Mouse (Mus musculus) kidney, embryonic 16.5 days (tissue): ENCODE results near the gene Vps4b. TPM values are rescaled to one million over a fixed set of nuclear protein-coding genes. Genes with fewer than 3 reads are reported as not detected.
A peak's percentile ranks its signal among the peaks of the same experiment; 100 is the strongest.

ENCODE experiments used
- ATAC-seq: fragments of 200-750 bp; cut with Nextera tagmentation; 2 replicates; pipeline ENCODE4 v1.8.0; 2017; ENCODE audit warnings: moderate TSS enrichment; ENCODE audit not compliant: low FRiP score, low TSS enrichment
- H3K27ac ChIP-seq: fragments of 300-500 bp; sonication (generic); 2 replicates; pipeline ENCODE4 v1.5.1; 2014; ENCODE audit warnings: low read length
- H3K27me3 ChIP-seq: fragments of 300-500 bp; sonication (generic); 2 replicates; pipeline ENCODE4 v1.6.1; 2014; ENCODE audit warnings: low read length, control low read depth, mixed read lengths; ENCODE audit not compliant: insufficient read depth
- H3K36me3 ChIP-seq: fragments of 300-500 bp; sonication (generic); 2 replicates; pipeline ENCODE4 v1.6.1; 2014; ENCODE audit warnings: low read length, control low read depth, mixed read lengths; ENCODE audit not compliant: insufficient read depth
- H3K4me1 ChIP-seq: fragments of 300-500 bp; sonication (generic); 2 replicates; pipeline ENCODE4 v1.6.1; 2014; ENCODE audit warnings: low read length, control low read depth, mixed read lengths; ENCODE audit not compliant: insufficient read depth
- H3K4me2 ChIP-seq: fragments of 300-500 bp; sonication (generic); replicated peaks from 2 replicates; pipeline ENCODE4 v1.6.1; 2014; ENCODE audit warnings: low read depth, low read length
- H3K4me3 ChIP-seq: fragments of 300-500 bp; sonication (generic); 2 replicates; pipeline ENCODE4 v1.5.1; 2014; ENCODE audit warnings: mild to moderate bottlenecking, low read length
- H3K9ac ChIP-seq: fragments of 300-500 bp; sonication (generic); replicated peaks from 2 replicates; pipeline ENCODE4 v1.6.1; 2014; ENCODE audit warnings: low read length
- H3K9me3 ChIP-seq: fragments of 300-500 bp; sonication (generic); 2 replicates; pipeline ENCODE4 v1.6.1; 2016; ENCODE audit warnings: low read length, control low read depth
- WGBS: fragments of 180-500 bp; shearing (Covaris S2); extraction: QIAGEN DNeasy Blood & Tissue Kit; methylation state at CpG from one replicate; pipeline ENCODE4 v1.1.7; 2014; 5-methylcytosine and 5-hydroxymethylcytosine counted together
- polyA plus RNA-seq: library from polyadenylated mRNA; unstranded; fragments of >200 nt; fragmentation: Nextera tagmentation; extraction: Ambion mirVana; gene quantifications from 2 replicates; pipeline ENCODE4 v1.2.1, GENCODE M21; 2015

The Vps4b gene
- polyA plus RNA-seq, 1 experiment from 2014 or later: 74.1 TPM

DNA sequence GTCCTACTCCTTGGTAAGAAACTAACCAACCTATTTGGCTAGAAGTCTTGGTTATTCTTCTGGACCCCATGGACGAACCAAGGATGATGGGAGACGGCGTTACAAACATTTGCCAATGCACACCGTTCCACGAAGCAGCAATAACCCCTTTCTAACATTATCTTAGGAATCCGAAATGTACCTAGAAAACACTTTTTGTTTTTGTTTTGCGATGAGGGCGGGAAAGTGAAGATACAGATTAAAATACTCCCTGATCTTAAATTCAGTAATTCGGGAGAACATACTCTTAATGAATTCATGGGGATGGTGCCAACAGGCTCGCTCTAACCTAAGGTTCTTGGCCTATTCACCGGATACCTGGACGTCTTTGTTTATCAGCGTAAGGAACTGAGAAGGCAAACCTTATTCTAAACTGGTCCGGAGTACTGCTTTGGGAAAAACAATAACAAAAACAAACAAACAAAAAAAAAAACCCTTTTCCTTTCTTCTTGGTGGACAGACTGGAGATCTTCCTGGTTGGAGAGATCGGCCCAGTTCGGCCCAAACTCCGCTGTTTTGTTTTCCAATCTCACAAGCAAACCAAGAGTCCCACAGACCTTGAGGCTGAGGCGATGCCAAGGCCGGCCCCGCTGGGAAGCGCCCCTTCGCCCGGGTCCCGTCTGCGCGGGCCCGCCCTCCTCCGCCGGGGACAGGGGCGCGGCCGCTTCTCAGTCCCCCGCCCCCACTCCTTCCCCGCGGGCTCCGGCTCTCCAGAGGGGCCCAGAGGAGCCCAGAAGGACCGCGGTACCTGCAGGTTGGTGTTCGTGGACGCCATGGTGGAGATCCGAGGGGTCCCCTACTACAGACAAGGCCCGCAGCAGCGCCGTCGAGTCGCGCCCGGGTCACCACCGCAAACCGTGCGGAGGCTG, 640 bp downstream of the Vps4b start:
- H3K9ac ChIP-seq: peak overlapping the region; percentile 95
- H3K4me1 ChIP-seq: peaks cover 7% of the 10 kb centered on the region; the same call in 1 of the 2 replicates
- 2% methylated on average over 48 of the region's 51 CpGs for WGBS

DNA sequence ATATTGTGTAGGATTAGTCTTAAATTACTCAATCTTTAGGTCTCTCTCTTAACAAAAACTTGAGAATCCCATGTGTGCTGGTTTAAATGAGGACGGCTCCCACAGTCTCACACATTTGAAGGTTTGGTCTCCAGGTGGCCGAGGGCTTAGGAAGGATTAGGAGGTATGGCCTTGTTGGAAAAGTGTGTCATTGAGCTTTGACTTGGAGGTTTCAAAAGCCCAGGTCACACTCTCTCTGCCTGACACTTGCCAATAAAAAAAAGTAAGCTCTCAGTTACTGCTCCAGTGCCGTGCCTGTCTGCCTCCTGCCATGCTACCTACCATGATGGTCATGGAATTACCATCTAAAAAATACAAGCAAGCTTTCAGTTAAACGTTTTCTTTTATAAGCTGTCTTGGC, 21.6 kb downstream of the Vps4b start:
- 89% methylated on average over 4 of the region's 4 CpGs for WGBS
- no peak overlapping the region for H3K27ac ChIP-seq
- no peak for ATAC-seq
- H3K27me3 ChIP-seq: no peaks in the 10 kb centered on the region
- H3K4me2 ChIP-seq: no peak overlapping the region
- H3K4me3 ChIP-seq: no peak overlapping the region
- no peak overlapping the region for H3K9ac ChIP-seq
- H3K4me1 ChIP-seq: no peaks in the 10 kb centered on the region
- H3K36me3 ChIP-seq: peaks cover 41% of the 10 kb centered on the region
- H3K9me3 ChIP-seq: no peaks in the 10 kb centered on the region

More for the DNA sequence above, 640 bp downstream of the Vps4b start:
- peak overlapping the region; percentile 99 for H3K4me3 ChIP-seq
- H3K4me2 ChIP-seq: peak overlapping the region; percentile 72
- H3K27me3 ChIP-seq: no peaks in the 10 kb centered on the region
- no peaks in the 10 kb centered on the region for H3K9me3 ChIP-seq
- H3K27ac ChIP-seq: peak overlapping the region; percentile 97
- no peaks in the 10 kb centered on the region for H3K36me3 ChIP-seq
- ATAC-seq: peak; percentile 93

DNA sequence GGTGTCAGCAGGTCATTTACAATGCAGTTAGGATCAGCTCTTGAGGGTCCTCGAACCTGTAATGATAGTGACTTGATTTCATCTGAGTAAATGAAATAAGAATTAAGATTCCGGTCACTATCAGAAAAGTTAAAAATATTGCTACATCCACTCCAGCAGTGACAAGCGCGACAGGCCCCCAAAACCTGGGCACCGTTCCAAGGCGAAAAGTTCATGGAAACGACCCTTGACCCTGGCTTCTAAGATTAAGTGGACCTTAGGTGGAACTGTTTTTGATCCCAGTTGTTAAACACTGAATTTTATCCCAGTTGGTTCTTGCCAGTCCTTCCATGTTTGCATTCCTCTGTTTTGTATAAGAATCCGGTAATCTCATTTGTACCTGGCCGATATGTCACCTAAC, 22.4 kb downstream of the Vps4b start:
- no peak for ATAC-seq
- Histone ChIP-seq H3K9ac (no peak overlapping the region), H3K4me2 (no peak overlapping the region), H3K9me3 (no peaks in the 10 kb centered on the region), H3K4me3 (no peak overlapping the region), H3K27me3 (no peaks in the 10 kb centered on the region), H3K36me3 (peaks cover 42% of the 10 kb centered on the region), H3K4me1 (no peaks in the 10 kb centered on the region), H3K27ac (no peak overlapping the region)
- 79% methylated on average over 9 of the region's 9 CpGs for WGBS

DNA sequence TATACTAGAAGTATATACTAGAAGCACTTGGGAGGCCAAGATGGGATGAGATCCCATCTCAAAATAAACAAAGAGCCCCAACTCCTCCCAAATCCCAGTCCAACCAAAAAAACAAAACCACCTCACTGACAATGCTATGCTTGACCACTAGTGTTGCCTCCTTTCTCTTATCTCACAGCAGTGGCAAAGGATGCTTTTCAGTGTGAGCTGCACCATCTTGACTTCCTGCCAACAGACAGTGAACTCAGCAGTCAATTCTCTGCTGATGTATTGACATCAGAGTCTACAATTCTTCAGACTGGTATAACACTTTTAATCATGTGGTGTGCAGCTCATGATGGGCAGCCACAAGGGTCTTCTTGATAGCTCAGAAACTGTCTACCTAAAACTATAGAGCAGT, 27.8 kb downstream of the Vps4b start:
- Histone ChIP-seq H3K4me1 (0 out of 2 replicates have a peak, but pooled peaks cover 3% of the 10 kb centered on the region), H3K4me2 (no peak overlapping the region), H3K9me3 (no peaks in the 10 kb centered on the region), H3K27ac (no peak overlapping the region), H3K9ac (no peak overlapping the region), H3K4me3 (no peak overlapping the region), H3K27me3 (no peaks in the 10 kb centered on the region), H3K36me3 (peaks cover 45% of the 10 kb centered on the region)
- ATAC-seq: no peak

DNA sequence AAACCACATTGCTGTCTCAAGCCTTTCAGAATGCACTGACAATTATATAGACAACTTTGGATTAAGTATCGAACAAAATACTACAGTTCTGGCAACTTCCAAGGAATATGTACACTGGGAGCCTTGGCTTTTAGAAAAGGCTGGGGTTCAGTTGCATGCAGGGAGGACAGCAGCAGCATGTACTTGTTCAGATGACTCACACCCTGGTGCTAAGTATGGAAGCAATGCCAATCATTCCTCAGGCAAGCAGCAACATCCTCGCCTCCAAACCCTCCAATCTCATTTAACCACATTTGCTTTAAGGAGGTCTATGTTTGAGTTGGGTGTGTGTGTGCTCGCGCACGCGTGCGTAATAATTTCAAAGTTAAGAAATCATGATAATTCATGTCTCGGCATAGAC, 30.8 kb downstream of the Vps4b start:
- H3K9ac ChIP-seq: no peak overlapping the region
- H3K27me3 ChIP-seq: no peaks in the 10 kb centered on the region
- 96% methylated on average over 8 of the region's 8 CpGs for WGBS
- H3K9me3 ChIP-seq: no peaks in the 10 kb centered on the region
- no peak overlapping the region for H3K27ac ChIP-seq
- no peak overlapping the region for H3K4me3 ChIP-seq
- peaks cover 37% of the 10 kb centered on the region for H3K36me3 ChIP-seq
- 0 out of 2 replicates have a peak, but pooled peaks cover 3% of the 10 kb centered on the region for H3K4me1 ChIP-seq
- no peak for ATAC-seq
- no peak overlapping the region for H3K4me2 ChIP-seq

DNA sequence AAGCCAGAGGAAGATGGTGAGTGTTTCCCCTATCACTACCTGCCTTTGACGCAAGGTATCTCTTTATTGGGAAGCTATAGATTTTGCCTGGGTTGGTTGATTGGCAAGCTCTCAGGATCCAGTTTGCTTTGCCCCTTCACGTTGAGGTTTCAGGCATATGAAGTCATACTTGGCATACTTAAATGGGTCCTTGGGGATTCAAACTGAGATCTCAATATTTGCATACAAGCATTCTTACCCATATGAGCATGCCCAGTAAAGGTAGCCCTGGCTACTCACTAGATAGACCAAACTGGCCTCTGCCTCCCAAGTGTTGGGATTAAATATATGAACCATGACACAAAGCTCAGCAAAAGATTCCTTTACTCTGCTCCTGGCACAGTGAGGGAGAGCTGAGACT, 31.7 kb downstream of the Vps4b start:
- Histone ChIP-seq H3K4me2 (no peak overlapping the region), H3K9me3 (no peaks in the 10 kb centered on the region), H3K27ac (no peak overlapping the region), H3K9ac (no peak overlapping the region), H3K4me1 (0 out of 2 replicates have a peak, but pooled peaks cover 3% of the 10 kb centered on the region), H3K4me3 (no peak overlapping the region), H3K27me3 (no peaks in the 10 kb centered on the region), H3K36me3 (peaks cover 29% of the 10 kb centered on the region)
- 89% methylated on average over 2 of the region's 2 CpGs for WGBS
- ATAC-seq: no peak

DNA sequence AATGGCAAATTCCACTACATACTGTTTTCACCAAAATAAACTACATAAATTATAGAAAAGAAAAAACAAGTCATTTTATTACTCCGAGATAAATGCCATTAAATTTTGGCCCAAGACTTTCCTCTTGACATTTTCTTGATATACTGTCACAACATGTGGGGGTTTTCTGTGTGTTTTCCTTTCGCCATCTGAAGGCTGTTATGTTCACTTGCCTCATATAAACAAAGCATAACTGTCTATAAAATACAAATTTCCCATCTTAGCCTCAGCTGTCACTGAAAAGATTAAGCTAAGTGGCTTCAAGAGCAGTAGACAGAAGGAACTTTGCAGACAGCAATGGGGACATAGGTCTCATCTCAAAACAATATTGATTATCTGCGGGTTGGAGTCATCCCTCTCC, 32.2 kb downstream of the Vps4b start:
- H3K4me2 ChIP-seq: no peak overlapping the region
- WGBS: 68% methylated on average over 3 of the region's 3 CpGs
- 0 out of 2 replicates have a peak, but pooled peaks cover 3% of the 10 kb centered on the region for H3K4me1 ChIP-seq
- no peak overlapping the region for H3K4me3 ChIP-seq
- H3K27me3 ChIP-seq: no peaks in the 10 kb centered on the region
- no peak for ATAC-seq
- no peaks in the 10 kb centered on the region for H3K9me3 ChIP-seq
- no peak overlapping the region for H3K27ac ChIP-seq
- H3K36me3 ChIP-seq: peaks cover 28% of the 10 kb centered on the region
- H3K9ac ChIP-seq: no peak overlapping the region

DNA sequence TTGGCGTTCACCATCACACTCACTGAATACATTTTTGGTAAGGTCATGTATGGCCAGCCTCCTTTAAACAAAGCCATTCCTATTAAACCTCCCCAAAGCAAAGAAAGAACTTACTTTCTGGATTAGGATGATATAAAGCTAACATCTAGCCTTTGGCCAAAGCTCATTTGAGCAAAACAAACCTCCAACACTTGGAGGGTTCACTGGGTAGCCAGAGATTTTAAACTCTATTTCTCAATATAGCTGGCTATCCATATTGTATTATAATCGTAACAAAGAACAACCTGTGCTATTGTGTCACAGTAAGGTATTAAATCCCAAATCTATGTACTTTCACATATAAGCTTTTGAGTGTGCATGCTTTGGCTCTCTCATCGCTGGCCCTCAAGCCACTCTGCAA, 35.8 kb downstream of the Vps4b start:
- no peak for ATAC-seq
- Histone ChIP-seq H3K27me3 (no peaks in the 10 kb centered on the region), H3K4me3 (no peak overlapping the region), H3K9ac (no peak overlapping the region), H3K4me1 (peaks cover 16% of the 10 kb centered on the region), H3K9me3 (no peaks in the 10 kb centered on the region), H3K27ac (no peak overlapping the region), H3K36me3 (peaks cover 1% of the 10 kb centered on the region; the same call in 1 of the 2 replicates), H3K4me2 (0 out of 2 replicates have a peak overlapping the region, but pooled peaks have one; percentile 99)
- WGBS: 84% methylated on average over 3 of the region's 3 CpGs

DNA sequence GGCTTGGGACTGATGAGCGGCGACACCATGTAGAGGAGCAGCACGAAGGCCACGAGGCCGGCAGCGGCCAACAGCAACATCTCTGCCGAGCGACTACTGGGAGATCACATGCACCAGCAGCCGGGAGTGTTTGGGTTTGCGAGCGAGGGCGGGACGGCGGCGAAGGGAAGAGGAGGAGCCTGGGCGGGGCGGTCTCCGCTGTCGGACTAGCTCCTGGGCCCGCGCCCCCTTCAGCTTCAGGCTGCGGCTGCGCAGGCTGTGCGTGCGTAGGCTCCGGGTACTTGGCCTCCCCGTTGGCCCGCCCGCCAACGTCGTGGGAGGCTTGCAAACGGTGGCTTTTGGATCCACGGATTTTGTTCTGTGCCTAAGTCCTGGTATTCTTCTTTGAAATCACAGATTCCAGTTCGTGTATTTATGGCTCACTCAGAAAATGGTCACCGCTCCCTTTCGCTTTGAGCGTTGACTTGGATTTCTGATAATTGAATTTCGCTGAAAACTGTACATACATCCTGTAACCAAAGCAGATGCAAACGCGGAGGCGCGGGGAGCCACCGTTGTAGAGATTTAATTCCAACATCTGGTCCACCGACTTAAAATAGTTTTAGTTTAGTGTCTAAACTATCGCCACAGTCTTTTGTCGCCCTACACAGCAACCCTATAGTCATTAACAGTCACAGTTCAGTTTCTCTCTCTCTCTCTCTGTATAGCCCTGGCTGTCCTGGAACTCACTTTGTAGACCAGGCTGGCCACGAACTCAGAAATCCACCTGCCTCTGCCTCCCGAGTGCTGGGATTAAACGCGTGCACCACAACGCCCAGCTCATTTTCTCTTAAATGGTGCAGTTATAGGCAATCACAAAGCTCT, 36.7 kb downstream of the Vps4b start, which contains the start of gene Kdsr:
Gene Kdsr, minus strand, starts transcription at position 156 of the 864 bp plus-strand sequence.
- Histone ChIP-seq H3K36me3 (peaks cover 6% of the 10 kb centered on the region; the same call in 1 of the 2 replicates), H3K4me3 (peak within 1 kb of the TSS; percentile 76), H3K9me3 (no peaks in the 10 kb centered on the region), H3K9ac (peak within 1 kb of the TSS; percentile 83), H3K4me1 (peaks cover 15% of the 10 kb centered on the region), H3K4me2 (peak within 1 kb of the TSS; percentile 99), H3K27me3 (no peaks in the 10 kb centered on the region), H3K27ac (peak within 1 kb of the TSS; percentile 95)
- WGBS: 2% methylated on average over 50 of the region's 51 CpGs
- ATAC-seq: peak; percentile 99
